Mouse (Mus musculus) thymus, adult 2 months (tissue): ENCODE results near the gene Ly6g5c. TPM values are rescaled to one million over a fixed set of nuclear protein-coding genes. Genes with fewer than 3 reads are reported as not detected.

Source experiments
- DNase-seq: peaks from one replicate; pipeline ENCODE4 v3.0.0; 2021
- H3K27ac ChIP-seq: fragments of 200-500 bp; 2 replicates; pipeline ENCODE4 v1.5.1; 2012; ENCODE audit warnings: low read length, control low read depth; ENCODE audit not compliant: control insufficient read depth, insufficient read depth
- H3K27me3 ChIP-seq: fragments of 200-500 bp; 2 replicates; pipeline ENCODE4 v1.6.1; 2012; ENCODE audit warnings: mild to moderate bottlenecking, low read length, moderate library complexity, mixed read lengths; ENCODE audit not compliant: control insufficient read depth, insufficient read depth
- H3K36me3 ChIP-seq: fragments of 200-500 bp; 2 replicates; pipeline ENCODE4 v1.6.1; 2012; ENCODE audit warnings: mild to moderate bottlenecking, low read length, moderate library complexity; ENCODE audit not compliant: control insufficient read depth, insufficient read depth
- H3K4me1 ChIP-seq: fragments of 200-500 bp; replicated peaks from 2 replicates; pipeline ENCODE4 v1.6.1; 2012; ENCODE audit warnings: low read length; ENCODE audit not compliant: control insufficient read depth, insufficient read depth
- H3K4me3 ChIP-seq: fragments of 200-500 bp; 2 replicates; pipeline ENCODE4 v1.5.1; 2012; ENCODE audit warnings: mild to moderate bottlenecking, low read length, control low read depth, moderate library complexity; ENCODE audit not compliant: control insufficient read depth, insufficient read depth
- CTCF ChIP-seq: fragments of 200-500 bp; IDR thresholded peaks from 2 replicates; pipeline ENCODE4 v1.5.1; 2012; ENCODE audit warnings: mild to moderate bottlenecking, control low read depth, low read length, moderate library complexity, borderline replicate concordance; ENCODE audit not compliant: control insufficient read depth, poor library complexity, insufficient read depth; ENCODE audit errors: extremely low read depth
- POLR2A ChIP-seq: fragments of 200-500 bp; IDR thresholded peaks from 2 replicates; pipeline ENCODE4 v1.6.1; 2012; ENCODE audit warnings: mild to moderate bottlenecking, low read length, control low read depth, moderate library complexity; ENCODE audit not compliant: control insufficient read depth, poor library complexity, insufficient read depth; ENCODE audit errors: extremely low read depth
- WGBS: fragments of 180-500 bp; shearing (Covaris S2); methylation state at CpG from one replicate; pipeline ENCODE4 v1.1.7; 2018; 5-methylcytosine and 5-hydroxymethylcytosine counted together
- polyA plus RNA-seq: library from polyadenylated mRNA; depleted of rRNA; stranded (reverse); fragments of >200 nt; gene quantifications from 2 replicates; pipeline ENCODE4 v1.2.3, GENCODE M21; 2012

Gene Ly6g5c
- polyA plus RNA-seq, 1 experiment, result 0.27 TPM

DNA sequence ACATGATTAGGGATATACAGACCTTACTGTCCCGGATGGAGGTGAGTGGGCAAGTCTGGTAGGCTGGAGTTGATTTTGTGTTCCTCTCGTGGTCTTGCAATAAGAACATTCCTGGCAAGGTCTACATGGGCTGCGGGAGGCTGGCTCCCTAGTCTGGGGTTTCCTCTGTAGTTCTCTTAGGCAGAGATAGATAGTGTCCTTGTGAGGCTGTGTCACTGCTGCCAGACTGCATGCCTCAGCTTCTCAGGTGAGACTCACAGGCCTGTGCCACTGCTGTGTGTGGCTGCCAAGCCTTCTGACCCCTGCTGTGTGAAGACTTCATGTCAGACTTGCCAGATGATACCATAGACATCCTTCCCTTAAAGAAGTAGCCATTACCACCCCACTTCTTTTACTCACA lies 31.2 kb downstream of the Ly6g5c start:
- Histone ChIP-seq H3K27me3 (no peaks in the 10 kb centered on the region), H3K27ac (no peak overlapping the region), H3K4me1 (peaks cover 4% of the 10 kb centered on the region), H3K36me3 (peaks cover 58% of the 10 kb centered on the region), H3K4me3 (no peak overlapping the region)
- 98% methylated on average over 3 of the region's 3 CpGs for WGBS
- TF ChIP-seq CTCF, result no peak
- no peak for DNase-seq

DNA sequence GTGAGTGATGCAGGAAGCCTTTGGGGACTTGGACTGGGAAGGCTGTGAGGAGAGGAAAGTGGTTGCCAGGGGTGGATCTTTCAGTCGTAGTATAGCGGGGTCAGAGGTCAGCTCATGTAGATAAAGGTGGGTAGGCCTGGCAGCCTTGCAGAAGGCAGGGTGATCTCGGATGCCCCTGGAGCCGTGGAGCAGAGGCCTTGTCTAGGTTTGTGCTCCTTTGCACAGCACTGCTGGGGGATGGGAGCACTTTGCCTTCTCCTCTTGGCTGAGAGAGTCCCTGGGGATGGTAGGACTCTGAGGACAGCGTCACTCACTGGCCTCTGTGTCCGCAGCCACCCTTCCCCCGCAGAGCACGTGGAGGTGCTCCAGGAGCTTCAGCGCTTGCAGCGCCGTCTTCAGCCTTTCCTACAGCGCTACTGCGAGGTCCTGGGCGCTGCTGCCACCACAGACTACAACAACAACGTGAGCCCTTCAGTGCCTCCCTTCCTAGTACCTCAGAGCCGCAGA lies 32.5 kb downstream of the Ly6g5c start:
- no peak for DNase-seq
- peaks cover 2% of the 10 kb centered on the region for H3K4me1 ChIP-seq
- no peaks in the 10 kb centered on the region for H3K27me3 ChIP-seq
- TF ChIP-seq CTCF, result no peak
- TF ChIP-seq POLR2A, result no peak
- H3K27ac ChIP-seq, result no peak overlapping the region
- no peak overlapping the region for H3K4me3 ChIP-seq
- peaks cover 71% of the 10 kb centered on the region for H3K36me3 ChIP-seq
- WGBS, result 93% methylated on average over 16 of the region's 16 CpGs

DNA sequence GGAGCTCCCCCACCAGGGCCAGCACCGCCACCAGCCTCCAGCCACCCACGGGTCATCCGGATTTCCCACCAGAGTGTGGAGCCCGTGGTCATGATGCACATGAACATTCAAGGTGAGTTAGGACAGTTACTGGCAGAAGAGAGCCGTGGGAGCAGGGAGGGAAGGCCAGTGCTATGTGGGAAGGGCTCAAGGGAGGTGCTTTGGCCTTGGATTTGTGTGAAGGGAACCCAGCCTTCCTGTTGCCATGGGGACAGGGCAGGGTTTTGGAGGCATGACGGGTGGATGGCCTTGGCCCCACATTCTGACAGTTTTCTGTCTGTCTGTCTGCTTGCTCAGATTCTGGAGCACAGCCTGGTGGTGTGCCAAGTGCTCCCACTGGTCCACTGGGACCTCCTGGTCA lies 33.9 kb downstream of the Ly6g5c start:
- no peak for TF ChIP-seq CTCF
- no peak for TF ChIP-seq POLR2A
- no peak overlapping the region for H3K27ac ChIP-seq
- peaks cover 85% of the 10 kb centered on the region for H3K36me3 ChIP-seq
- H3K27me3 ChIP-seq, result no peaks in the 10 kb centered on the region
- H3K4me1 ChIP-seq, result no peaks in the 10 kb centered on the region
- DNase-seq, result no peak
- no peak overlapping the region for H3K4me3 ChIP-seq
- WGBS, result 95% methylated on average over 6 of the region's 6 CpGs

DNA sequence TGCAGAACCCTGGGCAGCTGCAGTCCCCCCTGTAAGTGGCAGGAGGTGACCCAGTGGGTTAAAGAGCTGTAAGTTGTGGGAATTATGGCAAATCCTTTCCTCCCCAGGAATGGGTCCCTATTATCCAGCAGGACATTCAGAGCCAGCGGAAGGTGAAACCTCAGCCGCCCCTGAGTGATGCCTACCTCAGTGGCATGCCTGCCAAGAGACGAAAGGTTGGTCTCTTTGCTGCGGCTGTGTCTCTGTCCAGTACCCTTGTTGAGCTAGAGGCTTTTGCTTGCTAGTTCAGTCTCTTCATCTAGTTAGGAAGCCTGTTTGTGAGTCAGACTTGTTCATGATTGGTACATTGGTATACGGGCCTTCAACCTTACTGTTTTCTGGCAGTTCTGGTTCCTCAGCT lies 38.1 kb downstream of the Ly6g5c start:
- no peak overlapping the region for H3K4me3 ChIP-seq
- no peak for DNase-seq
- WGBS, result 92% methylated on average over 5 of the region's 5 CpGs
- H3K4me1 ChIP-seq, result no peaks in the 10 kb centered on the region
- no peaks in the 10 kb centered on the region for H3K27me3 ChIP-seq
- no peak for TF ChIP-seq CTCF
- TF ChIP-seq POLR2A, result no peak
- peaks cover 91% of the 10 kb centered on the region for H3K36me3 ChIP-seq
- H3K27ac ChIP-seq, result no peak overlapping the region

DNA sequence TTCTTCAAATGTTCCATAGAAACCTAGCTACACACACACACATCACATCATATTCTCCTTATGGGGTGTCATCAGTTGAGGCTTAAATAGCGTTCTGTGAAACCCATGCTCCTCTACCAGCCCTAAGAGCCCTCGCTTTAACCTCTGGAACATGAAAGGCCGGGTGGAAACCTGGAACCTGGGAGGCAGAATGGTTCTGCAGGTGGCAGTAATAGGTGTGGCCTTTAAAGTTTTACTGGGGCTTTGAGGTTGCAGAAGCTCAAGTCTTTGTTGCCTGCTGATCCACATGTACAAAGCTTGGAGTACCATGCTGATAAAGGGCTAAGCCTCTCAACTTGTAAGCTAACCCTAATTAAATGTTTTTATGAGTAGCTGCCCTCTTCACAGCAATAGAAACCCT lies 39.3 kb downstream of the Ly6g5c start:
- WGBS, result 86% methylated on average over 3 of the region's 3 CpGs

DNA sequence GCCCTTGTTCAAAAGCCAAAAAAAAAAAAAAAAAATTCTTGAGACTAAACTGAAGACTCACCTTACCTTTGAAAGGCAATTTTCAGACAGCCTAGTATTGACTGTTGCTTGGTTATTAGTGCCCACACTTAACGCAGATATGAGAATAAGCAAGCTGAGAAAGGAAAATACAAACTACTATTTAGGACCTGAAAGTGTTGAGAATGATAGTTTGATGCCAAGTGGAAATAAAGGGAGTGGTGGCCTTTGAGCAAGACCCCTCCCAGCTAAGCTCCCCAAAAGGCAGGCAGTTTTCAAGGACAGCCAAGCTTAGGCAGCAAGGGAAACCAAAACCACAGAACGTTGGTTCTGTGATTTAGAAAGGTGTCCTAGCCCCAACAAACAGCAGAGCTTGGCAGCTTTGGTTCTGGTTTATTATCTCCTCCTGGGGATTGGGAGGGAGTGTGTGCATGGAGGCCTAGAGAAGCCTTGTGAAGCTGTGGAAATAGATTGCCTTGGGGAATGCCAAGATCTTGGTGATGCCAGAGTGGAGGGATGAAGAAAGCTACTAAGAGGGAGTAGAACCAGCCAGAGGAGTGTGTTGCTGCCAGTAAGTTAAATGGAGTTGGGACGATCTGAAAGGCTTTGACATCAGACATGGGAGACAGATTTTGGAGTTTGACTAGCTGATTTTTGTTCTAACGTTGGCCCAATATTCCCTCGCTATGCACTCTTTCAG lies 40.0 kb downstream of the Ly6g5c start:
- TF ChIP-seq POLR2A (no peak), CTCF (no peak)
- no peak for DNase-seq
- WGBS, result 77% methylated on average over 5 of the region's 5 CpGs
- Histone ChIP-seq H3K36me3 (peaks cover 91% of the 10 kb centered on the region), H3K27me3 (no peaks in the 10 kb centered on the region), H3K27ac (no peak overlapping the region), H3K4me1 (no peaks in the 10 kb centered on the region), H3K4me3 (no peak overlapping the region)

More for the DNA sequence above, 39.3 kb downstream of the Ly6g5c start:
- Histone ChIP-seq H3K27me3 (no peaks in the 10 kb centered on the region), H3K4me3 (no peak overlapping the region), H3K4me1 (no peaks in the 10 kb centered on the region), H3K27ac (no peak overlapping the region), H3K36me3 (peaks cover 91% of the 10 kb centered on the region)
- no peak for DNase-seq
- TF ChIP-seq CTCF (no peak), POLR2A (no peak)
